ENCODE assay signal across 14 mouse cellular contexts in genomic region chr2:108783457-108783856, GRCm38 (mm10).
"Had no signal": no experiment of that assay in that cellular context is flagged by ENCODE, and none has a peak within 500 bp of the region (broad histone marks: within the 10 kb centered on the region; RNA-seq: fewer than 3 reads in every experiment).

No protein-coding gene starts in this region.

- H3K9me3 ChIP-seq: limb, embryonic 10.5 days; midbrain, embryonic 12.5 days; stomach, embryonic 15.5 days had no signal

- H3K4me1 ChIP-seq: limb, embryonic 10.5 days; megakaryocyte, embryonic 14.5 days; midbrain, embryonic 12.5 days; stomach, embryonic 15.5 days had no signal

- DNase-seq: kidney, adult 8-10 months; kidney, postnatal 10 days; kidney, postnatal 4 days; lung, embryonic 14.5 days; lung, postnatal 14 days; right cerebral cortex, postnatal 14 days; thymus, postnatal 4 days had no signal

- H3K4me2 ChIP-seq: liver, embryonic 11.5 days; lung, embryonic 14.5 days; midbrain, embryonic 12.5 days; stomach, embryonic 15.5 days had no signal

- H3K27ac ChIP-seq: limb, embryonic 10.5 days; macrophage; midbrain, embryonic 12.5 days; stomach, embryonic 15.5 days had no signal

- H3K9ac ChIP-seq: lung, embryonic 14.5 days; midbrain, embryonic 12.5 days; stomach, embryonic 15.5 days had no signal

- H3K4me3 ChIP-seq: limb, embryonic 10.5 days; megakaryocyte, embryonic 14.5 days; midbrain, embryonic 12.5 days; stomach, embryonic 15.5 days had no signal

- H3K27me3 ChIP-seq: megakaryocyte, embryonic 14.5 days; midbrain, embryonic 12.5 days; stomach, embryonic 15.5 days had no signal

- H3K36me3 ChIP-seq: limb, embryonic 10.5 days; midbrain, embryonic 12.5 days; stomach, embryonic 15.5 days had no signal

- ATAC-seq: midbrain, embryonic 16.5 days had no signal
